Comparison of ENCODE assay signal across 27 mouse cellular contexts in genomic region chr12:112257691-112258090, GRCm38 (mm10).
"Had no signal": no experiment of that assay in that cellular context is flagged by ENCODE, and none has a peak within 500 bp of the region (broad histone marks: within the 10 kb centered on the region; RNA-seq: fewer than 3 reads in every experiment).

No protein-coding gene starts in this region.

- ATAC-seq: hindbrain, postnatal 0 days; intestine, embryonic 16.5 days had no signal

- H3K4me1 ChIP-seq: heart, embryonic 15.5 days; liver, embryonic 13.5 days had no signal

- H3K27ac ChIP-seq: heart, adult 2 months; heart, embryonic 13.5 days; heart, embryonic 15.5 days; hindbrain, embryonic 13.5 days; hindbrain, embryonic 15.5 days; hindbrain, postnatal 0 days; kidney, embryonic 15.5 days; kidney, postnatal 0 days; limb, embryonic 10.5 days; limb, embryonic 12.5 days; liver, embryonic 13.5 days had no signal

- H3K4me2 ChIP-seq: heart, embryonic 11.5 days; heart, embryonic 13.5 days; heart, embryonic 15.5 days; hindbrain, embryonic 13.5 days; hindbrain, embryonic 15.5 days; kidney, embryonic 15.5 days; limb, embryonic 12.5 days; liver, embryonic 11.5 days; liver, embryonic 13.5 days had no signal

- H3K9ac ChIP-seq: heart, embryonic 13.5 days; heart, embryonic 15.5 days; hindbrain, embryonic 13.5 days; hindbrain, embryonic 15.5 days; kidney, embryonic 15.5 days; limb, embryonic 12.5 days; liver, embryonic 13.5 days had no signal

- H3K9me3 ChIP-seq: heart, embryonic 13.5 days; heart, embryonic 15.5 days; hindbrain, embryonic 15.5 days; kidney, embryonic 15.5 days; limb, embryonic 10.5 days; liver, embryonic 13.5 days had no signal

- H3K36me3 ChIP-seq: heart, embryonic 13.5 days; heart, embryonic 15.5 days; hindbrain, embryonic 13.5 days; hindbrain, embryonic 15.5 days; kidney, embryonic 15.5 days; limb, embryonic 10.5 days; limb, embryonic 12.5 days; liver, embryonic 13.5 days had no signal

- H3K27me3 ChIP-seq: hindbrain, embryonic 15.5 days; liver, embryonic 13.5 days had no signal

- H3K4me3 ChIP-seq: heart, adult 2 months; heart, embryonic 13.5 days; heart, embryonic 15.5 days; hindbrain, embryonic 13.5 days; hindbrain, embryonic 15.5 days; kidney, embryonic 15.5 days; limb, embryonic 10.5 days; limb, embryonic 12.5 days; liver, embryonic 13.5 days had no signal

- DNase-seq: gastrocnemius, postnatal 14 days; gastrocnemius, postnatal 36 days; heart, adult 11 months; heart, adult 2 months; heart, postnatal 14 days; heart, postnatal 36 days; kidney, adult 11 months; kidney, adult 2 months; kidney, adult 9 months; kidney, postnatal 14 days; kidney, postnatal 36 days; layer of hippocampus, adult 9-11 months; layer of hippocampus, postnatal 36 days; liver; liver, embryonic 13.5 days had no signal
